Mouse (Mus musculus) adrenal gland, adult 2 months (tissue): ENCODE results near the gene Sidt2. TPM values are rescaled to one million over a fixed set of nuclear protein-coding genes. Genes with fewer than 3 reads are reported as not detected.

Experiments
- DNase-seq: peaks from one replicate; pipeline ENCODE4 v3.0.0; 2021
- long read RNA-seq: library from polyadenylated mRNA; stranded (forward); transcript quantifications from one replicate; pipeline ENCODE4 v2.0.0, GENCODE M21; 2021
- polyA plus RNA-seq: library from polyadenylated mRNA; depleted of rRNA; stranded (reverse); fragments of >200 nt; gene quantifications from 2 replicates; pipeline ENCODE4 v1.2.3, GENCODE M21; 2012; rRNA removed
- total RNA-seq, 2 experiments: library from RNA; stranded (reverse); gene quantifications; 2 replicates each; pipeline ENCODE4 v1.2.3; 2021

Sidt2 gene
- 100 to 1,000 TPM; 138 to 351 TPM for total RNA-seq
- 942 and 1,575 TPM in 2 replicates for polyA plus RNA-seq
- long read RNA-seq, full-length matches to known transcripts = 19 of 62 reads
- long read RNA-seq, partial matches to known transcripts = 22 of 62 reads
- long read RNA-seq, other reads (novel, unspliced or antisense) = 21 of 62 reads

- DNase-seq = peak; percentile 94
Observed at GRCm38 (mm10) chr9:45955107-45955963, at the start of gene Sidt2. Gene Sidt2, minus strand, starts transcription at chr9:45955258.

DNA sequence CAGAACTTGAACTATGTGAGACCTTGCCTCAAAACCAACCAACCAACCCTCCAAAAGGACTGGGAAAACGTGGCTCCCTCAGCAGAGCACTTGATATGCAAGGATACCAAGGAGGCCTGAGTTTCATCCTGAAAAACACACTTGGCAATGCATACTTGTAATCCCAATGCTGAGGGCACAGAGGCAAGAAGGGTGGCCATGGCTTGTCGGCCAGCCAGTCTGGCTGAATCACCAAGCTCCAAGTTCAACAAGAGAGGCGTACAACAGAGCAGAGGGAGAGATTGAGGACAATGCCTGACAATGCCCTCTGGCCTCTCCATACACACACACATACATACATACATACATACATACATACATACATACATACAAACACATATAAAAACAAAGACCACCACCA, 49.5 kb upstream of the Sidt2 start:
- no peak for DNase-seq

GRCm38 (mm10) chr9:46003729-46004128, 48.7 kb upstream of the Sidt2 start:
- DNase-seq = peak; percentile 77

DNA sequence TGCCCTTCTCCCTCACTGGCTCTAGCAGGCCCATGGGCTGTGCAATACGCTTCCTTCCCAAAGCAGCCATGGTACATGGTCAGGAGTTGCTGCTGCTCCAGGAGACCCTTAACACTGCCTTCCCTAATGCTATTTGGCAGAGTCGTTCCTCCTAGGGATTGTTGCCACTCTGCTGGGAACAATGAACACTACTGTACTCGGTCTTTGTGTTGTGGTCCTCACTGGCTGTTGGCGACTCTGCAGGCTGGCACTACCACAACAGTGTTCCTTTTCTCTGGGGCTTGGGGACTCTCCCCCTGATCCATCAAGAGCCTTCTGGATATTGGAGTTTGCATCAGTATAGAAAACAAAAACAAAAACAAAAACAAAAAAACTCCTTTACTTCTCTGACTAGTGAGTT, 44.0 kb upstream of the Sidt2 start:
- DNase-seq = no peak

GRCm38 (mm10) chr9:45985229-45985567, 30.1 kb upstream of the Sidt2 start:
- DNase-seq = peak; percentile 84

DNA sequence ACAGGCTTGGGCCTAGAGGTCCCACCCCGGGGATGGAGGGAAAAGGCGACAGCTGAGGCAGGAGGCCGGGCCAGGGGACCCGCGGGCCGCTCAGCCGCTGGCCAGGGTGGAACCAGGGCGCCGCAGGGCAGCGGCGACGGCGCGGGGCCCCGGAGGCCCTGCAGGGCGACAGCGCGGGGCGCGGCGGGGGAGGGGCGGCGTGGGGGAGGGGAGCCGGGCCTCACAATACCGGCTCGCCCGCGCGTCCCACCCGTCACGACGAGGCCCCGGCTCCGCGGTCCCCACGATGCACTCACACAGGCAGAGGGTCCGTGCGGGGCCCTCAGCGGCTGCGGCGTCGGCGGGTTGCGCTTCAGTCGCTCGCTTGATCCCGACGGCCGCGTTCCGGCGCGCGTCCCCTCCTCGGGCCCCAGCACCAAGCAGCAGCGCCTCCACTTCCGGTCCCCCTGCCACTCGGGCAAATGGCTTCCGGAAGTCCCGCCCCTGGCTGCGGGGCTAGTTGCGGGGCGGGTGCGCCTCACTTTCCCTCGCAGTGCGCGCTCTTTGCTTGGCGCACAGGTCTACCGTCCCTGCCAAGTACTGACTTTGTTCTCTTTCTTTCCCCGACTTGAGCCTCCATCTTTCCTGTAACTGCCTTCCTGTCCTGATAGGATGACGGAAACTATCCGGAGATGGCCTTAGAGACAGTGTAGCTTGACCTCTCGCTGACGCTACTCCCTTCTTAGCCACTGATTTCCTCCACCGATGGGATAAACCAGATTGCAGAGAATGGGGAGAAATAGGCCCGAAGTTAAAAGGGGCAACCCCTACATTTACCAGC, 29.6 kb upstream of the Sidt2 start:
- DNase-seq = peak; percentile 94

DNA sequence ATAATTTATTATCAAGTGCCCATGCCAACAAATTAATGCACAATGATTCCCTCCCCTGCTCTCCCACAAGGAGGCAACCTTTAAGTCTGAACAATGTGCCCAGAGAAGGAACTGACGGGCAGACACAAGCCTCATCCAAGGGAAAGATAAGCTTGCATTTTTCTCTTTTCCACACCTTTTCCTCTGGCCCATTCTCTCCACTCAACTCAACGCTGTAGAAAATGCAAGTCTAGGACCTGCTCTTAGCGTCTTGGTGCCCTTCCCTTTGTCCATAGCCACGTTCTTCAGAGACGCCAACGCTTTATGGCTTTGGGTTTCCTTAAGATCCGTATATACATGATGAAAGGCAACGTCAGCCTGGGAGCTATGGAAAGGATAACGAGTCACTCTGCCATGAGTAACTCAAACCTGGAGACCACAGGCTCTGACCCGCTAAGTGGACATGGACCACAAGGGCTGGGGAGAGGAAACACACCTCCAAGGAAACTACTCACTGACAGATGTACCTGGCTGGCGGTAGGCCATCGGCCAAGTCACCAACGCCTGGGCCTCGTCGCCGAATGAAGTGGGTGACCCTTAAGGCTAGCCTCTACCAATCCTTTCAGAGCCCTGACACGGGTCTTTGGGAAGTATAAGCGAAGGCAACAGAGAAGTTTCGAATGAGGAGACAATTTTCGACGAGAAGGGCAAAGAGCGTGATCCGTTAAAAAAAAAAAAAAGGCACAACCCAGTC, 28.8 kb upstream of the Sidt2 start:
- peak; percentile 51 for DNase-seq

GRCm38 (mm10) chr9:45981331-45981730, 26.3 kb upstream of the Sidt2 start:
- DNase-seq = no peak

DNA sequence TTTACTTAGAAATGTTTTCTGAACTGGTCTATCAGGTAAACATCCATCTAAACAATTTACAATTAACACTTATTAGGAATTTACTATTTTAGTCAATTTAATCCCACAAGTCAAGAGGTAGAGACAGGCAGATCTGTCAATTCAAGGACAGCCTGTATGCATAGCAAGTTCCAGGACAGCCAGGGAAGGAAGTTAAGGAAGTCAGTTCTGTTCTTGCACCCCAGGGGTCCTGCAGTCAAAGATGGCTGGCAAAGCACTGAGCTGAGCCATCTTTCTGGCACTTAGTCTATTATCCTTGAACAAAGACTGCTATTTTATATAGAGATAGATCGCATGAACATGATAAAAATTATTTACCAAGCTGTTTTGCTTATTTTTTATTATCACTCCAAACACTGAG, 25.6 kb upstream of the Sidt2 start:
- no peak for DNase-seq

DNA sequence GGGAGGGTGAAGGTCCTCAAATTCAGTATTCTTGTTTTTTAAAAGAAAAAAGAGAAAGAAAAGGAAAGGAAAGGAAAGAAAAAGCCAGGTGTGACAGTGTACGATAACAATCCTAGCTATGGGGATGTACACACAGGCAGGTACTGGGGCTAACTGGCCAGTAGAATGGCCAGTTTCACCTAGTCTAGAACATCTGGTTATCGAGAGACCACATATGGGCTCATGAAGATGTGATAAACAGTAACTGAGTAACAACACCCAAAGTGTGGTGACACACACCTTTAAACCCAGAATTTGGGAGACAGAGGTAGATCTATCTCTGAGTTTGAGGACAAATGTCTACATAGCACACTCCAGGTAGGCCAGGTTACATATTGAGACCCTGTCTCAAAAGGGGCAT, 24.7 kb upstream of the Sidt2 start:
- no peak for DNase-seq

GRCm38 (mm10) chr9:45976884-45977283, 21.8 kb upstream of the Sidt2 start:
- no peak for DNase-seq

- peak; percentile 59 for DNase-seq
Observed at GRCm38 (mm10) chr9:45963577-45963976, 8.5 kb upstream of the Sidt2 start.

DNA sequence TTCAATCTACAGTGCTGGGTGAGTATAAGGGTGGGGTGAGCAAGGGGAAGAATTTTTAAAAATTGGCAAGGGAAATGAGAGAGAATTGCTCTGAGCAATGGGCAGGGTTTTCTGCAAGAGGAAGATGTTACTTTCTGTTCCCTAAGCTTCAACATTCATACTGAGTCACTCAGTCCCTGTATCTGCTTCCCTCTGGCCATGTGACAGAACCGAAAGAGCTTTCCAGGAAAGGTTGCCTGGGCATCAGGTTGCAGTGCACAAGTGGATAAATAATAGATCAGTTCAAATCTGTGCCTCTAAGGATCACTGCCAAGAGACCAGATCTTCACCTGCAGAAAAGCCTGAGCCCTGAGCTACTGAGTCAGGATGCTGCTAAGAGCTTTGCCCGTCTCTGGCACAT, 6.8 kb upstream of the Sidt2 start:
- peak; percentile 64 for DNase-seq

- DNase-seq = peak; percentile 53
Observed at GRCm38 (mm10) chr9:45959661-45960060, 4.6 kb upstream of the Sidt2 start.

GRCm38 (mm10) chr9:45958851-45959250, 3.8 kb upstream of the Sidt2 start:
- DNase-seq = peak; percentile 49

- DNase-seq = peak; percentile 71
Observed at GRCm38 (mm10) chr9:45958023-45958670, 3.1 kb upstream of the Sidt2 start.

- peak; percentile 78 for DNase-seq
Observed at GRCm38 (mm10) chr9:45954294-45955106, 558 bp downstream of the Sidt2 start.

DNA sequence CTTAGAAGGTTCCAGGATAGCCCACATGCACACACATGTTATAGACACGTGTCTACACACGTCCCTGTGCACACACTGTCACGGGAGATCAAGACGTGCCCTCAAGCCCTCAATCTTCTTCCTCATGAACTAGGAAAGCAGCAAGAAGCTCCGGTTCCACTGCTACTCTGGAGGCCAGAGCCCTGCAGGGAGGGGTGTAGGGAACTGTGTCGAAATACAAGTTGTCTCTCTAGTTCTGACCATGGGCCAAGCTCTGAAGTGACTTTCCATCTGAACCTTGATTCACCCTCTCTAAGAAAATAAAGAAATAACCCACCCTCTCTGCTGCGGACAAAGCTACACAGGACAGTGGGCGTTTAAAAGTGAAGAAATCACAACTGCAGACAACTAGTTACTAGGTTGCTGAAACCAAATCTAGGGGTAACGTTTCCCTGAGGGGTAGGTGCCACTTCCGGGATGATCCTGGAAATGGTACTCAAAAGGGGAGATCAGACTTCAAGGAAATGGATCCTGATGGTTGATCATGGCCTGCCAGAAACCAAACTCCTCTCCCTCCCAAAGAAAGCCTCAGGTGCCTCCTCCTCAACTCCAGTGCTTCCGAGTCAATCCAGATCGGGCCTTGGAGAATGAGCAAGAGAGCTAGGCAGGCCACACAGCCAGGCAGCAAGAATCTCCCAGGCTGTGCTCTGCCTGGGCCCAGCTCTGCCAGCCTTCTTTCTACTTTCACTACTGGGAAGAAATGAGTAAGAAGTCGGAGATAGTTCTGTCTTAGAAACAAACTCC, 1.4 kb downstream of the Sidt2 start:
- DNase-seq = peak; percentile 69

GRCm38 (mm10) chr9:45952890-45953289, 2.2 kb downstream of the Sidt2 start:
- no peak for DNase-seq

- DNase-seq = no peak
Observed at GRCm38 (mm10) chr9:45952057-45952456, 3.0 kb downstream of the Sidt2 start.
